Mouse (Mus musculus) adrenal gland, postnatal 14 days (tissue): Measurements from ENCODE around the gene Abca8a. TPM values are rescaled to one million over a fixed set of nuclear protein-coding genes. Genes with fewer than 3 reads are reported as not detected.

ENCODE experiments used
- DNase-seq: peaks from one replicate; pipeline ENCODE4 v3.0.0; 2021; ENCODE audit warnings: mixed read lengths
- long read RNA-seq, 2 experiments: library from polyadenylated mRNA; stranded (forward); transcript quantifications; one replicate each; pipeline ENCODE4 v2.0.0; 2021
- total RNA-seq: library from RNA; stranded (reverse); gene quantifications from 2 replicates; pipeline ENCODE4 v1.2.3, GENCODE M21; 2021

The Abca8a gene
- 27.8 and 36.5 TPM in 2 replicates for total RNA-seq
- long read RNA-seq, experiment 1, full-length matches to known transcripts = 1 of 6 reads
- long read RNA-seq, experiment 1, partial matches to known transcripts = 2 of 6 reads
- long read RNA-seq, experiment 1, other reads (novel, unspliced or antisense) = 3 of 6 reads
- long read RNA-seq, experiment 2, full-length matches to known transcripts = 1 of 9 reads
- long read RNA-seq, experiment 2, partial matches to known transcripts = 5 of 9 reads
- long read RNA-seq, experiment 2, other reads (novel, unspliced or antisense) = 3 of 9 reads

- DNase-seq = peak; percentile 10
These were observed at the start of gene Abca8a for GRCm38 (mm10) chr11:110095858-110096257. Gene Abca8a (minus strand): TSS chr11:110095978.

GRCm38 (mm10) chr11:110145421-110145820, 49.6 kb upstream of the Abca8a start:
- no peak for DNase-seq

GRCm38 (mm10) chr11:110130760-110131159, 35.0 kb upstream of the Abca8a start:
- peak; percentile 5 for DNase-seq

GRCm38 (mm10) chr11:110111137-110111536, 15.4 kb upstream of the Abca8a start:
- no peak for DNase-seq

- no peak for DNase-seq
These were observed 5.7 kb upstream of the Abca8a start for GRCm38 (mm10) chr11:110101437-110101836.

GRCm38 (mm10) chr11:110098901-110099300, 3.1 kb upstream of the Abca8a start:
- no peak for DNase-seq

GRCm38 (mm10) chr11:110097465-110097864, 1.7 kb upstream of the Abca8a start:
- DNase-seq = no peak

- DNase-seq = no peak
These were observed 865 bp downstream of the Abca8a start for GRCm38 (mm10) chr11:110094846-110095380.

- peak; percentile 66 for DNase-seq
These were observed 1.5 kb downstream of the Abca8a start for GRCm38 (mm10) chr11:110094236-110094635.

- DNase-seq = no peak
These were observed 4.5 kb downstream of the Abca8a start for GRCm38 (mm10) chr11:110091328-110091727.

GRCm38 (mm10) chr11:110072158-110072557, 23.6 kb downstream of the Abca8a start:
- DNase-seq = no peak

- no peak for DNase-seq
These were observed 34.7 kb downstream of the Abca8a start for GRCm38 (mm10) chr11:110061032-110061431.

GRCm38 (mm10) chr11:110060127-110060526, 35.7 kb downstream of the Abca8a start:
- no peak for DNase-seq

- no peak for DNase-seq
These were observed 42.1 kb downstream of the Abca8a start for GRCm38 (mm10) chr11:110053681-110054080.

- peak; percentile 29 for DNase-seq
These were observed 58.0 kb downstream of the Abca8a start for GRCm38 (mm10) chr11:110037795-110038194.

GRCm38 (mm10) chr11:110028913-110029695, 66.7 kb downstream of the Abca8a start:
- DNase-seq = peak; percentile 11

GRCm38 (mm10) chr11:110010836-110011546, 84.8 kb downstream of the Abca8a start:
- DNase-seq = no peak

GRCm38 (mm10) chr11:109995624-109996023, 100.2 kb downstream of the Abca8a start, which contains the start of gene Abca8b:
Gene Abca8b (minus strand): TSS chr11:109995845.
- peak; percentile 86 for DNase-seq

- peak; percentile 12 for DNase-seq
These were observed 100.8 kb downstream of the Abca8a start for GRCm38 (mm10) chr11:109995013-109995412.

- DNase-seq = no peak
These were observed 101.8 kb downstream of the Abca8a start for GRCm38 (mm10) chr11:109994014-109994413.

GRCm38 (mm10) chr11:109991270-109991669, 104.5 kb downstream of the Abca8a start:
- DNase-seq = peak; percentile 12

GRCm38 (mm10) chr11:109990256-109990655, 105.5 kb downstream of the Abca8a start:
- DNase-seq = no peak
